Mouse (Mus musculus): Measurements from ENCODE around the gene Lingo2.

DNA sequence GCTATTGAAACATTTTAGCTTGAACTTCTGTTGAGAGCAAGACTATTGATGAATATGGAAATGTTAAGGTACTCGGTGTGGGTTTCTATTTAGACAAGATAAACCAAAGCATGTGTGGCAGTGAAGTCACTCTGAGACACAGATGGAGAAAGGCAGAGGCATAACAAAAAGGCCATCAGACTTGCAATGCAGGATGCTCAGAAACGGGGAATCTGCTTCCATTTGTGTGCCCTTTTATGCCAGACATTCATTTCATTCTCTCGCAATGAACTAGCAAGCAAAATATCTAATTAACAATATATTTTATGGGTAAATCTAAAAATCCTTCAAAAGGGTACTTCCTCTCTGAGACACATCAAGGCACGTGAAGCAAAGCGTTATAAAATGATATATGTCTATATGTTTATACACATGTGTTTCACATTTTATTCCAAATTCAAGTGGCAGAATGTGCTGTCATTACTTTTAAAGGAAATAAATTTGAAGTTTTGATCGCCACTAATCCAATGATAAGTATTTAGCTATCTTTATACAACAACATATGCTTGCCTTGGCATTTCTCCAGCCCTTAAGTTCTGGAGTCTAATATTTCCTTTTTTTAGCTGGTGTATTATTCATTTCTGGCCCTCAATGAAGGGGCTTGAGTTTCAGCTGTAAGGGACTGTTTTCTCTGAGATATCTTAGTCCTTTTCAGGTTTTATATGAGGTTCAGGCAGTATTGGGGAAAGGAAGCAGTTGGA, 1199.3 kb downstream of the Lingo2 start:
- TF ChIP-seq CTCF (IDR thresholded peaks at IDR 0.05; ENCODE audit: borderline replicate concordance, extremely low read depth, insufficient read depth, insufficient read length) (no peak), POLR2A (IDR thresholded peaks at IDR 0.05; ENCODE audit: borderline replicate concordance, extremely low read depth, insufficient read depth, insufficient read length, poor library complexity, severe bottlenecking) (no peak)
